Mouse (Mus musculus): ENCODE measurements around the gene Exoc2. TPM values are rescaled to one million over a fixed set of nuclear protein-coding genes. Genes with fewer than 3 reads are reported as not detected.

Exoc2 gene
- polyA plus RNA-seq, 1 experiment from 2014 or later: 17.1 TPM

- H3K9ac ChIP-seq (replicated peaks; ENCODE audit: low read depth): no peak overlapping the region
- H3K36me3 ChIP-seq (ENCODE audit: insufficient read depth, low read length): no peaks in the 10 kb centered on the region
- H3K27ac ChIP-seq (ENCODE audit: low read length): no peak overlapping the region
- no peak for TF ChIP-seq EP300 (IDR thresholded peaks at IDR 0.05)
- no peak for TF ChIP-seq CTCF (IDR thresholded peaks at IDR 0.05)
- no peaks in the 10 kb centered on the region for H3K27me3 ChIP-seq (replicated peaks; ENCODE audit: insufficient read depth, low read length)
- H3K9me3 ChIP-seq (ENCODE audit: low read length): no peaks in the 10 kb centered on the region
- H3K4me2 ChIP-seq (replicated peaks; ENCODE audit: low read depth, low read length): no peak overlapping the region
- no peak for DNase-seq (ENCODE audit: low spot score)
- H3K4me1 ChIP-seq (ENCODE audit: insufficient read depth, low read depth, low read length): no peaks in the 10 kb centered on the region
- no peak for ATAC-seq
- no peak overlapping the region for H3K4me3 ChIP-seq (ENCODE audit: low read depth, low read length)
- 91% methylated on average over 4 of the region's 4 CpGs for WGBS
Measured at GRCm38 (mm10) chr13:30846506-30846905, 127.4 kb downstream of the Exoc2 start.

DNA sequence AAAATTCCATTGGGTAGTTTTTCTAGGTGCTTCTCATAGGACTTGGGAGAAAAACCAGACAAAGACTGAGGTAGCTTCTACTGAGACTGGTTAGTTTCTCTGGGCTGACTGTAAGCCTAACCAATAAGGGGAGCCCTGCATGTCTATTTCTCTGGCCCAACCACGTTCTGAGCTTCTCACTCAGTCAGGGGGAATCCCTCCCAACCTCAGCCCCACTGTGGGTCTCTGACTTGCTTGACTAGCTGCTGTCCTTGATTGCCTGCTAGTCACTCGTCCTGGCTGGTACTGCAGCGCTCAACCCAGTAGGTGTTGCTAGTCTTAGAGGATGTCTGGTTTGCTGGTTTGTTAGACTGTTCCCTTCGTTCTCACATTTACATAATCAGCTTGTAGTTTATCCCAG is 130.8 kb downstream of the Exoc2 start:
- Histone ChIP-seq H3K4me1 (ENCODE audit: insufficient read depth, low read depth, low read length) (no peaks in the 10 kb centered on the region), H3K4me3 (ENCODE audit: low read depth, low read length) (no peak overlapping the region), H3K9me3 (ENCODE audit: low read length) (no peaks in the 10 kb centered on the region), H3K27ac (ENCODE audit: low read length) (no peak overlapping the region), H3K4me2 (replicated peaks; ENCODE audit: low read depth, low read length) (no peak overlapping the region), H3K36me3 (ENCODE audit: insufficient read depth, low read length) (no peaks in the 10 kb centered on the region), H3K9ac (replicated peaks; ENCODE audit: low read depth) (no peak overlapping the region), H3K27me3 (replicated peaks; ENCODE audit: insufficient read depth, low read length) (no peaks in the 10 kb centered on the region)
- ATAC-seq (no peak), DNase-seq (ENCODE audit: low spot score) (no peak)
- TF ChIP-seq CTCF (IDR thresholded peaks at IDR 0.05): no peak
- TF ChIP-seq EP300 (IDR thresholded peaks at IDR 0.05): no peak
- WGBS: 94% methylated on average over 4 of the region's 4 CpGs

DNA sequence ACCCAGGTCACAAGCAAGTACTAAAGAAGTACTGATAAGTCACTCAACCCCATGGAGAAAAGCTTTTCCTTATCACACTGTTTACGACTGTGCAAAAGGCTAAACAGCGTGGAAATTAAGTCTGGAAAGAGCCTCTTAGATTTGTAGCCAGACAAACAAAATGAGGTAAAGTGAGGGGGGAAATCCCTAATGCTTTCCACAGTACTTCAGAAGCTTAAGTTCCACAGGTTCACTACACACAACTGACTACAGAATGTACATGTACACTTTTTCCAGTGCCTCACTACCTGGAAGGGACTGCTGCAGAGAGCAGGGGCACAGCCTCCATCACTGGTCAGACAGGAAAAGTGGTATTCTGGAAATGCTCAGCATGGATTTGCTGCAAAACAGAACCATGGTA is 132.1 kb downstream of the Exoc2 start:
- 67% methylated on average over 2 of the region's 2 CpGs for WGBS

GRCm38 (mm10) chr13:30841306-30841705 is 132.6 kb downstream of the Exoc2 start:
- ATAC-seq (peak; percentile 41; the same call in 1 of the 2 replicates), DNase-seq (ENCODE audit: low spot score) (peak; percentile 4)
- no peak for TF ChIP-seq CTCF (IDR thresholded peaks at IDR 0.05)
- no peak for TF ChIP-seq EP300 (IDR thresholded peaks at IDR 0.05)
- H3K36me3 ChIP-seq (ENCODE audit: insufficient read depth, low read length): no peaks in the 10 kb centered on the region
- H3K4me3 ChIP-seq (ENCODE audit: low read depth, low read length): no peak overlapping the region
- no peak overlapping the region for H3K4me2 ChIP-seq (replicated peaks; ENCODE audit: low read depth, low read length)
- no peaks in the 10 kb centered on the region for H3K27me3 ChIP-seq (replicated peaks; ENCODE audit: insufficient read depth, low read length)
- no peaks in the 10 kb centered on the region for H3K4me1 ChIP-seq (ENCODE audit: insufficient read depth, low read depth, low read length)
- H3K9me3 ChIP-seq (ENCODE audit: low read length): no peaks in the 10 kb centered on the region
- no peak overlapping the region for H3K9ac ChIP-seq (replicated peaks; ENCODE audit: low read depth)
- WGBS: 55% methylated on average over 4 of the region's 4 CpGs
- H3K27ac ChIP-seq (ENCODE audit: low read length): no peak overlapping the region

More for the DNA sequence above, 132.1 kb downstream of the Exoc2 start:
- Histone ChIP-seq H3K4me1 (ENCODE audit: insufficient read depth, low read depth, low read length) (no peaks in the 10 kb centered on the region), H3K4me2 (replicated peaks; ENCODE audit: low read depth, low read length) (no peak overlapping the region), H3K9ac (replicated peaks; ENCODE audit: low read depth) (no peak overlapping the region), H3K27me3 (replicated peaks; ENCODE audit: insufficient read depth, low read length) (no peaks in the 10 kb centered on the region), H3K36me3 (ENCODE audit: insufficient read depth, low read length) (no peaks in the 10 kb centered on the region), H3K27ac (ENCODE audit: low read length) (no peak overlapping the region), H3K9me3 (ENCODE audit: low read length) (no peaks in the 10 kb centered on the region), H3K4me3 (ENCODE audit: low read depth, low read length) (no peak overlapping the region)
- no peak for DNase-seq (ENCODE audit: low spot score)
- no peak for ATAC-seq
- no peak for TF ChIP-seq EP300 (IDR thresholded peaks at IDR 0.05)
- no peak for TF ChIP-seq CTCF (IDR thresholded peaks at IDR 0.05)

GRCm38 (mm10) chr13:30840700-30841099 is 133.2 kb downstream of the Exoc2 start:
- TF ChIP-seq EP300 (IDR thresholded peaks at IDR 0.05) (no peak), CTCF (IDR thresholded peaks at IDR 0.05) (no peak)
- H3K27me3 ChIP-seq (replicated peaks; ENCODE audit: insufficient read depth, low read length): no peaks in the 10 kb centered on the region

GRCm38 (mm10) chr13:30836342-30836741 is 137.6 kb downstream of the Exoc2 start:
- WGBS: 65% methylated on average over 1 of the region's 1 CpGs
- Histone ChIP-seq H3K27ac (ENCODE audit: low read length) (no peak overlapping the region), H3K9me3 (ENCODE audit: low read length) (no peaks in the 10 kb centered on the region), H3K27me3 (replicated peaks; ENCODE audit: insufficient read depth, low read length) (no peaks in the 10 kb centered on the region), H3K4me1 (ENCODE audit: insufficient read depth, low read depth, low read length) (peaks cover 2% of the 10 kb centered on the region; the same call in 1 of the 2 replicates), H3K36me3 (ENCODE audit: insufficient read depth, low read length) (no peaks in the 10 kb centered on the region), H3K4me3 (ENCODE audit: low read depth, low read length) (no peak overlapping the region), H3K9ac (replicated peaks; ENCODE audit: low read depth) (no peak overlapping the region), H3K4me2 (replicated peaks; ENCODE audit: low read depth, low read length) (no peak overlapping the region)
- TF ChIP-seq EP300 (IDR thresholded peaks at IDR 0.05): no peak
- no peak for TF ChIP-seq CTCF (IDR thresholded peaks at IDR 0.05)
- DNase-seq (ENCODE audit: low spot score): no peak
- no peak for ATAC-seq

More at GRCm38 (mm10) chr13:30840700-30841099, 133.2 kb downstream of the Exoc2 start:
- no peaks in the 10 kb centered on the region for H3K9me3 ChIP-seq (ENCODE audit: low read length)
- no peaks in the 10 kb centered on the region for H3K4me1 ChIP-seq (ENCODE audit: insufficient read depth, low read depth, low read length)
- no peaks in the 10 kb centered on the region for H3K36me3 ChIP-seq (ENCODE audit: insufficient read depth, low read length)
- no peak overlapping the region for H3K27ac ChIP-seq (ENCODE audit: low read length)
- WGBS: 77% methylated on average over 3 of the region's 3 CpGs
- ATAC-seq (0 out of 2 replicates have a peak, but pooled peaks have one; percentile 25), DNase-seq (ENCODE audit: low spot score) (peak; percentile 5)
- no peak overlapping the region for H3K4me2 ChIP-seq (replicated peaks; ENCODE audit: low read depth, low read length)
- no peak overlapping the region for H3K9ac ChIP-seq (replicated peaks; ENCODE audit: low read depth)
- H3K4me3 ChIP-seq (ENCODE audit: low read depth, low read length): no peak overlapping the region

DNA sequence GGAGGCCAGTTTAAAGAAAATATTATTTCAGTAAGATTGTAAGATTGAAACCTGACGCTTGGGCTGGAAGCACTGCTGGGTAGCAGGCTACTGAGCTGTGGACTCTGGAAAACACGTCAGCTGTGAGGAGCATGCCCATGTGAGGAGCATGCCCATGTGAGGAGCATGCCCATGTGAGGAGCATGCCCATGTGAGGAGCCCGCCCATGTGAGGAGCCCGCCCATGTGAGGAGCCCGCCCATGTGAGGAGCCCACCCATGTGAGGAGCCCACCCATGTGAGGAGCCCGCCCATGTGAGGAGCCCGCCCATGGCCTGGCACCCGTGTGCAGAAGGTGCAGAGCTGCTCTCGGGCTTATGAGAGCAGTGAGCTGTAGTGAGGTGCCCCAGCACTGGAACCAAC is 139.0 kb downstream of the Exoc2 start:
- Histone ChIP-seq H3K9me3 (ENCODE audit: low read length) (no peaks in the 10 kb centered on the region), H3K9ac (replicated peaks; ENCODE audit: low read depth) (no peak overlapping the region), H3K4me1 (ENCODE audit: insufficient read depth, low read depth, low read length) (peaks cover 7% of the 10 kb centered on the region; the same call in 1 of the 2 replicates), H3K4me2 (replicated peaks; ENCODE audit: low read depth, low read length) (no peak overlapping the region; the same call in 1 of the 2 replicates), H3K27me3 (replicated peaks; ENCODE audit: insufficient read depth, low read length) (no peaks in the 10 kb centered on the region), H3K4me3 (ENCODE audit: low read depth, low read length) (no peak overlapping the region), H3K27ac (ENCODE audit: low read length) (no peak overlapping the region), H3K36me3 (ENCODE audit: insufficient read depth, low read length) (no peaks in the 10 kb centered on the region)
- TF ChIP-seq EP300 (IDR thresholded peaks at IDR 0.05): no peak
- TF ChIP-seq CTCF (IDR thresholded peaks at IDR 0.05): no peak
- WGBS: 88% methylated on average over 9 of the region's 9 CpGs
- no peak for DNase-seq (ENCODE audit: low spot score)
- no peak for ATAC-seq
